Mouse (Mus musculus) heart, embryonic 14.5 days (tissue): Measurements from ENCODE around the gene Hyal2. TPM values are rescaled to one million over a fixed set of nuclear protein-coding genes. Genes with fewer than 3 reads are reported as not detected.
A peak's percentile ranks its signal among the peaks of the same experiment; 100 is the strongest.

Experiments used
- ATAC-seq: fragments of 200-750 bp; cut with Nextera tagmentation; 2 replicates; pipeline ENCODE4 v1.8.0; 2017; ENCODE audit warnings: low read depth, moderate TSS enrichment; ENCODE audit not compliant: insufficient number of reproducible peaks, insufficient read depth, low FRiP score
- H3K27ac ChIP-seq, 2 experiments: fragments of 200-500 bp in 1 of 2; fragments of 300-500 bp in 1 of 2; sonication (generic) in 1 of 2; replicated peaks in 1 of 2; 2 replicates each; pipeline ENCODE4 v1.5.1; 2012 to 2014; ENCODE audit warnings: low read depth in 2 of 2, low read length in 2 of 2, control low read depth in 1 of 2, mild to moderate bottlenecking in 1 of 2, mixed read lengths in 1 of 2; ENCODE audit not compliant: control insufficient read depth in 1 of 2, insufficient read depth in 1 of 2
- H3K27me3 ChIP-seq: fragments of 300-500 bp; sonication (generic); 2 replicates; pipeline ENCODE4 v1.6.1; 2014; ENCODE audit warnings: mild to moderate bottlenecking, low read length, control low read depth; ENCODE audit not compliant: control insufficient read depth, insufficient read depth
- H3K36me3 ChIP-seq: fragments of 300-500 bp; sonication (generic); 2 replicates; pipeline ENCODE4 v1.6.1; 2014; ENCODE audit warnings: mild to moderate bottlenecking, control low read depth, low read length, mixed read lengths; ENCODE audit not compliant: control insufficient read depth, insufficient read depth
- H3K4me1 ChIP-seq, 2 experiments: fragments of 200-500 bp in 1 of 2; fragments of 300-500 bp in 1 of 2; sonication (generic) in 1 of 2; 2 replicates each; pipeline ENCODE4 v1.6.1; 2012 to 2014; ENCODE audit warnings: low read length in 2 of 2, control low read depth in 1 of 2, mixed read lengths in 1 of 2; ENCODE audit not compliant: control insufficient read depth in 2 of 2, insufficient read depth in 2 of 2
- H3K4me2 ChIP-seq: fragments of 300-500 bp; sonication (generic); 2 replicates; pipeline ENCODE4 v1.6.1; 2014; ENCODE audit warnings: mild to moderate bottlenecking, low read length
- H3K4me3 ChIP-seq, 2 experiments: fragments of 200-500 bp in 1 of 2; fragments of 300-500 bp in 1 of 2; sonication (generic) in 1 of 2; 2 replicates each; pipeline ENCODE4 v1.5.1; 2012 to 2014; ENCODE audit warnings: low read length in 2 of 2, mild to moderate bottlenecking in 2 of 2, control low read depth in 1 of 2, low read depth in 1 of 2, moderate library complexity in 1 of 2; ENCODE audit not compliant: control insufficient read depth in 1 of 2, insufficient read depth in 1 of 2
- H3K9ac ChIP-seq: fragments of 300-500 bp; sonication (generic); 2 replicates; pipeline ENCODE4 v1.6.1; 2014; ENCODE audit warnings: mild to moderate bottlenecking, low read length
- H3K9me3 ChIP-seq: fragments of 300-500 bp; sonication (generic); 2 replicates; pipeline ENCODE4 v1.6.1; 2016; ENCODE audit warnings: low read length, control low read depth; ENCODE audit not compliant: control insufficient read depth
- WGBS: fragments of 180-500 bp; shearing (Covaris S2); extraction: QIAGEN DNeasy Blood & Tissue Kit; methylation state at CpG from one replicate; pipeline ENCODE4 v1.1.7; 2014; 5-methylcytosine and 5-hydroxymethylcytosine counted together
- polyA plus RNA-seq: library from polyadenylated mRNA; unstranded; fragments of >200 nt; fragmentation: Nextera tagmentation; extraction: Ambion mirVana; gene quantifications from 2 replicates; pipeline ENCODE4 v1.2.1, GENCODE M21; 2014

The Hyal2 gene
- polyA plus RNA-seq, 1 experiment from 2014 or later: 103 TPM

DNA sequence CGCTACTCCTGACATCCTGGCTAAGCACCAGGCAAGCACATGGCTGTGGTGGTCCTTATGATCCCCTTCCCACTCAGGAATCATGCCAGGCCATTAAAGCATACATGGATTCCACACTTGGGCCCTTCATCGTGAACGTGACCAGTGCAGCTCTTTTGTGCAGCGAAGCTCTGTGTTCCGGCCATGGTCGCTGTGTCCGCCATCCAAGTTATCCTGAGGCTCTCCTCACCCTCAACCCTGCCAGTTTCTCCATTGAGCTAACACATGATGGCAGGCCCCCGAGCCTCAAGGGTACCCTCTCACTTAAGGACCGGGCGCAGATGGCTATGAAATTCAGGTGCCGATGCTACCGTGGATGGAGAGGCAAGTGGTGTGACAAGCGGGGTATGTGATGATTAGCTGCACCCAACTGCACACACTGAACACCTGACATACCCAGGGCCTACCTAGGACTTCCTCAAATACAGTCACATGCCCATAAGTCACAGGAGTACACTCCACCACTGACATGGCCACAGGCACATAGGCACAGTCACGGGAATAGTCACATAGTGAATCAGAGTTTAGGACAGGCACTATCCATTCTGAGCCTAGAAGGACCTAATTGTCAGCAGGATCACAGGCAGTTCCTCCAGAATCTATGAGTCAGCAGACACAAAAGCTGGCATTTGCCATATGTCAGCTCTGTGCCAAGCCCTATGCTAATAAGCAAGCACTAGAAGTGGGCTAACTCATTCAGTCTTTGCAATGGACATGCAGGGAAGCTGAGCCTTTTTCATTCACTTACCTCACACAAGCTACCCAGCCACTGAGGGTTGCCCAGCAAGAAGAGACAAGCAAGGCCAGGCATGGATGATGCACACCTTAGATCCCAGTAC, 11.5 kb downstream of the Hyal2 start:
- no peaks in the 10 kb centered on the region for H3K9me3 ChIP-seq
- no peak overlapping the region for H3K4me3 ChIP-seq
- peak overlapping the region in 1 of 2 experiments; percentile 94; a peak in 1 of 4 replicates for H3K27ac ChIP-seq
- no peaks in the 10 kb centered on the region for H3K27me3 ChIP-seq
- H3K4me2 ChIP-seq: no peak overlapping the region
- H3K9ac ChIP-seq: no peak overlapping the region; the same call in 1 of the 2 replicates
- peaks cover 17 to 29% of the 10 kb centered on the region in 2 experiments for H3K4me1 ChIP-seq
- no peak for ATAC-seq
- WGBS: 90% methylated on average over 14 of the region's 14 CpGs
- peaks cover 24% of the 10 kb centered on the region for H3K36me3 ChIP-seq

DNA sequence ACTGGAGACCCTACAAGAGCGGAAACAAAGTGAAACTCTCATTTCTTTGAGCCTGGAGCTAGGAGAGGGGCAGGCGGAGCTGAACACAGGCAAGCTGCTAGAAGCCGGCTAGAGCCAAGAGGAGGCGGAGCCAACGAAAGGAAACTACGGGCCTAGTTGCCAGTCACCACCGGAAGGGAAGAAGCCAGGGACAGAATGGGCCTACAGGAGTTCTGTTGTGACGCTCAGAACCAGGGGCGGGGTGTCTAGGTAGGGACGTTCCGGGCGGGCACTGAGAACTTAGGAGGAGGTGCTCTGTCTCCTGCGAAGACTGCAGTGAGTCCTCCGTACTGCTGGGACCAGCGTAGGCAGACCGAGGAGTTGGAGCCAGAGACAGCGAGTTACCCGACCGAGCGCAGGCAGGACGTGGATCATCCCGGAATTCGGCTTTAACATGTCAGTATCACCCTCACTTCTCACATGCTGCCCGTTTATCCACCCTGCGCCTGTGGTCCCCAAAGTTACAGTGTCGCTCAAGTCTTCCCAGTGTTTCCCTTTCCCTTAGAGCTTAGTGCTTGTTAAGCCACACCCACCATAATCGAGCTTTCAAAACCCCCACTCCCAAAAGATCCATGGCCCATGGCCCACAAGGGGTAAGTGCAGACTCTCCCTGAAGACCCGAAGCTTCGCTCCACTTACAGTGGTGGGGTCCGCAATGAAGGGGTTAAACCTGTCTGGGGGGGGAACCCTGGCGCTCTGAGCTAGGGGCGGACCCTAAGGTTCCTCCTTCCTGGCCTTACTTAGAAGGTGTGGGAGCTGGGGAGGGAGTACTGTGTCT, 13.0 kb downstream of the Hyal2 start, which contains the start of gene Hyal3:
Gene Hyal3 (plus strand): TSS at position 318 of the 817 bp plus-strand sequence.
- Histone ChIP-seq H3K9ac (peak within 1 kb of the TSS; percentile 81), H3K27ac (peak within 1 kb of the TSS; percentile 88 to 94), H3K36me3 (peaks cover 18% of the 10 kb centered on the region), H3K27me3 (no peaks in the 10 kb centered on the region), H3K4me1 (peaks cover 17 to 29% of the 10 kb centered on the region in 2 experiments), H3K4me2 (peak within 1 kb of the TSS; percentile 87), H3K4me3 (peak within 1 kb of the TSS; percentile 53 to 55), H3K9me3 (no peaks in the 10 kb centered on the region)
- ATAC-seq: peak; percentile 38
- WGBS: under 1% methylated on average over 32 of the region's 32 CpGs

DNA sequence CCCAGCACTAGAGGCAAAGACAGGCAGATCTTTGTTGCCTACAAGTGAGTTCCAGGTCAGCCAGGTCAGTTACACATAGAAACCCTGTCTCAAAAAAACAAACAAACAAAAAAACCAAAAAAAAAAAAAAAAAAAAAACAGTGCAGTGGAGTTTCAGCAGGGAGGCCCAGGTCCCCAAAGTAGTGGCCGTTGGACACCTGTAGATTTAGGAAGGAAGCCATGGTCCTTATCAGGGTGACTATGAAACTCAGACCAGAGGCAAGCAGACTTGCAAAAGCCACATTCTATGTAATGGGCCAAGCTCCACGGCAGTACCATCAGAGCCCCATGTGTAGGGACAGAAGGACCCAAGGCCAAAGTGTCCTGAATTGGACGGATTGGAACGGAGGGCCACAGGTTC, 13.8 kb downstream of the Hyal2 start:
- H3K9me3 ChIP-seq: no peaks in the 10 kb centered on the region
- no peak for ATAC-seq
- peak overlapping the region; percentile 81 for H3K9ac ChIP-seq
- H3K4me3 ChIP-seq: peak overlapping the region; percentile 53 to 55; a peak in 3 of 4 replicates
- no peaks in the 10 kb centered on the region for H3K27me3 ChIP-seq
- H3K4me2 ChIP-seq: peak overlapping the region; percentile 87
- H3K27ac ChIP-seq: peak overlapping the region; percentile 88 to 94; a peak in 3 of 4 replicates
- WGBS: 68% methylated on average over 4 of the region's 4 CpGs
- peaks cover 11 to 24% of the 10 kb centered on the region in 2 experiments for H3K4me1 ChIP-seq
- peaks cover 18% of the 10 kb centered on the region for H3K36me3 ChIP-seq

DNA sequence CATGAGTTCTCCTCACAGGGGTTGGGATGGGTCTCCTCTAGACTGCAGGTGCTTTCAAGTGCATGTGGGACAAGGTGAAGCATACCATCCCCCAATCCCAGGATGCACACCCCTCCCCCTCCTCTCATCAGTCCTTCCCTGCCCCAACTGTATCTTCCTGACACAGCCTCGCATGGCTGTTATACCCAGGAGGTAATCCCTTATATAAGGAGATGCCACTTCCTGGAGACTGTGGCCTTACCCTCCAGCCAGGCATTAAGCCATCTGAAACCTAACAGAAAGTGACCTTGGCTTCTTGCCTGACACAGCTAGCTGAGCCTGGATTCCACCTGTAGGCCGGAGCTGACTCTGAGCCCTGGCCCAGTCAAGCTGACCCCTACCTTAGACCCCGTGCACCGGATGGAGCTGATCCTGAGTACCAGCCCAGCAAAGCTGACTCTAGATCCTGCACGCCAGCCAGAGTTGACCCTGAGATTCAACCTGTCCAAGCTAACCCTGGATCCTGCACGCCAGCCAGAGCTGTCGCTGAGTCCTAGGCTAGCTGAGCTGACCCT, 14.8 kb downstream of the Hyal2 start:
- H3K36me3 ChIP-seq: peaks cover 18% of the 10 kb centered on the region
- no peaks in the 10 kb centered on the region for H3K9me3 ChIP-seq
- H3K4me1 ChIP-seq: peaks cover 6 to 16% of the 10 kb centered on the region in 2 experiments; a peak in 3 of 4 replicates
- 88% methylated on average over 7 of the region's 7 CpGs for WGBS
- H3K27ac ChIP-seq: no peak overlapping the region
- H3K9ac ChIP-seq: no peak overlapping the region
- H3K4me3 ChIP-seq: no peak overlapping the region
- no peak for ATAC-seq
- no peak overlapping the region for H3K4me2 ChIP-seq
- no peaks in the 10 kb centered on the region for H3K27me3 ChIP-seq

DNA sequence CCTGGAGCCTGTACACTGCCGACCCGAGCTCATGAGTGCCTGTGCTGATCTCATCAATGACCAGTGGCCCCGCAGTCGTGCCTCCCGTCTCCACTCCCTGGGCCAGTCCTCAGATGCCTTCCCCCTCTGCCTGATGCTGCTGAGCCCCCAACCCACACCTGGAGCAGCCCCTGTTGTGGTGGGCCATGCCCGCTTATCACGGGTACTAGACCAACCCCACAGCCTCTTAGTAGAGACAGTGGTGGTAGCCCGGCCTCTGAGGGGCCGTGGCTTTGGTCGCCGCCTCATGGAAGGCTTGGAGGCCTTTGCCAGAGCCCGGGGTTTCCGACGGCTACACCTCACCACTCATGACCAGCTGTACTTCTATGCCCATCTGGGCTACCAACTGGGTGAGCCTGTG, 15.4 kb downstream of the Hyal2 start:
- Histone ChIP-seq H3K27ac (no peak overlapping the region), H3K4me3 (no peak overlapping the region), H3K9me3 (no peaks in the 10 kb centered on the region), H3K4me2 (no peak overlapping the region), H3K27me3 (no peaks in the 10 kb centered on the region), H3K9ac (no peak overlapping the region), H3K36me3 (peaks cover 18% of the 10 kb centered on the region), H3K4me1 (peaks cover 6 to 19% of the 10 kb centered on the region in 2 experiments; a peak in 3 of 4 replicates)
- 88% methylated on average over 14 of the region's 14 CpGs for WGBS
- no peak for ATAC-seq

DNA sequence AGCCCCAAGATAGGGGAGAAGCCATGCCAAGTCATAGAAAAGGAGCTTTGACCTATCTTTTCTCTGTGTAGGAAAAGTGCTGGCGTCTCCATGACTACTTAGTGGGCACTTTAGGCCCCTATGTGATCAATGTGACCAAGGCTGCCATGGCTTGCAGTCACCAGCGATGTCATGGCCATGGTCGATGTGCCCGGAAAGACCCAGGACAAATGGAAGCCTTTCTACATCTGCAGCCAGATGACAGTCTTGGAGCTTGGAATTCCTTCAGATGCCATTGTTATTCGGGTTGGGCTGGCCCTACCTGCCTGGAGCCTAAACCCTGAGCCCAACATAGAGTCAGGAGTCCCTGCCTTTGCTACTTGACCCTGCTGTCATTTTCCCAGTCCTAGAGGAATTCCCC, 18.8 kb downstream of the Hyal2 start:
- peaks cover 25 to 35% of the 10 kb centered on the region in 2 experiments for H3K4me1 ChIP-seq
- WGBS: 84% methylated on average over 5 of the region's 5 CpGs
- no peak overlapping the region for H3K4me3 ChIP-seq
- H3K9ac ChIP-seq: no peak overlapping the region
- peaks cover 39% of the 10 kb centered on the region for H3K36me3 ChIP-seq
- ATAC-seq: no peak
- no peak overlapping the region for H3K4me2 ChIP-seq
- no peaks in the 10 kb centered on the region for H3K9me3 ChIP-seq
- no peaks in the 10 kb centered on the region for H3K27me3 ChIP-seq
- H3K27ac ChIP-seq: no peak overlapping the region
